Mouse (Mus musculus): Measurements from ENCODE around the gene Btbd10.

Gene Btbd10

DNA sequence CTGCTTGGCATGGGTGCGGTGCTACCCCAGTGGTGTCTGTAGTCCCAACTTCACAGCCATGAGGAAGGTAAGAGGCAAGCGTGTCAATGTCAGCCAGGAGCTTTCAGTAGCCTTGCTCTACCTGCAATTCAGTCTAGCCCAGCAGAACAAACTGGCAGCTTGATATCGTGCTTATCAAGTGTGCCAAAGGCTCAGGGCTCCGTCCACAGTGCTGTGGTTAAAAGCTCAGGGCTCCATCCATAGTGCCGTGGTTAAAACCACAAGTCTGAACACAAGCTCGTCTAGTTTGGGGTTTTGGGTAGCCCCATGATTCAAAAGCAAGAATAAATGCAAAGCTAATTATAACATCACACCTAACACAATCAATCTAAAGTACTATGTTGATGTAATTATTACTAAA lies 74.6 kb downstream of the Btbd10 start:
- DNase-seq (ENCODE audit: low spot score): no peak

DNA sequence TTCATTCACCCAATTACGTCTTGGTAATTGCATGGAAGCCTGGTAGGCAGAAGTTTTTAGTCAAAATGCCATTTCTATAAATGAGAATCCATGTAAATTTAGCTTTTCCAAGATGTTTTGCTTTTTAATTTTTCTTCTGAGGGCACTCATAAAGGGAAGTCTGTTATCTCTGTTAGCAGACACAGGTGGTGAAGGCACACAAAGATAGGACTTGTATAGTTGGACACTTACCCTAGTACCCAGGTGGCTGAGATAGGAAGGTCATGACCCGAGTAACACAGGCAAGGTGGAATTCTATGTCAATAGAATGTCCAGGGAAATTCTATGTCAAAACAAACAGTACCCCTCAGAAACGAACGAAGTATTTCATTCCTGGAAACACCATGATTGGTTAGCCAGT lies 77.0 kb downstream of the Btbd10 start:
- no peak for DNase-seq (ENCODE audit: low spot score)

DNA sequence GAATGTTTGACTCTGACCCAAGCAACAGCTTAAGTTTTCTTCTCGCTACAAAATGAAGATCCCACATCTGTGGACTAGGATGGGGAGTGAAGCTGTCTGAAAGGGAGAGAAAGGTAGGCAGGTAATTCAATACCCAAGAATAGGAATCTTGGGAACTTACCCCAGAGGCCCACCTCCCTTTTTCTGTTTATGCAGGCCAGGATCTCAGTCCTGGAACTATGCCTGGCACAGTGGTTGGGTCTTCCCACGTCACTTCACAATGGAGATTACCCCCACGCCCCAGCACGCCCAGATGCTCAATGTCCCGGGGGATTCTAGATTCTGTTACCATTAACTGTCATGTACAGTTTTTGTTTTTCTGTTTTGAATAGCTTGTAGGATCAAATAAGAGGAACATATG lies 77.5 kb downstream of the Btbd10 start:
- DNase-seq (ENCODE audit: low spot score): no peak

DNA sequence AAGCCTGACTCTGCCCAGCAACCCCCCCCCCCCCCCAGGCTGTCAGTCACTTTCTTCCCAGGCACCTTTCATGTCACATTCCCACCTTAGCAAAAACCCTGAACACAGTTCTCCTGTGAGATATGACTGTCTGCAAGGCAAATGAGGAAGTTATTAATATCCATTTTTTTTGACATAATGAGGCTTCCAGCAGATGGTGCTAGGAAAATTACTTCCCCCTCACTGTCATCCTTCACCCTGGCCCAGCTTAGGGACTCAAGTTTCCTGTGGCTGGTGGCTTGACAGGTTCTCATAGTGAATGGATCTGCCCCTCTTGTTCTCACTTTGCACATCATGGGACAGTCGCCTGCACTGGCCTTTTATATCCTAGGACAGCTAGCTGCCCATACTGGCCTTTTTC lies 80.0 kb downstream of the Btbd10 start:
- DNase-seq (ENCODE audit: low spot score): no peak

DNA sequence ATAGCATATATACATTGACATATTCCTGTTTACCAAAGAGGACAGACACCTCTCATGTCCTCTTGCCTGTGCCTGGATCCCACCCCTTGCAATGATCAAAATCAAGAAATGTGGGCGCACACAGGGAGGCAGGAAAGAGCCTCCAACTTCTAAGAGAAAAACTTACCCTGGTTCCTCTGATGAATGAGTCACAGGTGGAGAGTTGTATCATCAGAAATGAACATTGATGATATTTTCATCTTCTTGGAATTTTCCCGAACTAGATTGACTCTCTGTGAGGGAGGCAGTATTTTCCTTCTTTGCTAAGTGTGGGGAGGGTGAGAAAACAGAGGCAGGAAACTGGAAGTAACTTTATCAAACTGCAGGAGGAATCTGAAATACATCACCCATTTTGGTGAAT lies 83.8 kb downstream of the Btbd10 start:
- no peak for DNase-seq (ENCODE audit: low spot score)

DNA sequence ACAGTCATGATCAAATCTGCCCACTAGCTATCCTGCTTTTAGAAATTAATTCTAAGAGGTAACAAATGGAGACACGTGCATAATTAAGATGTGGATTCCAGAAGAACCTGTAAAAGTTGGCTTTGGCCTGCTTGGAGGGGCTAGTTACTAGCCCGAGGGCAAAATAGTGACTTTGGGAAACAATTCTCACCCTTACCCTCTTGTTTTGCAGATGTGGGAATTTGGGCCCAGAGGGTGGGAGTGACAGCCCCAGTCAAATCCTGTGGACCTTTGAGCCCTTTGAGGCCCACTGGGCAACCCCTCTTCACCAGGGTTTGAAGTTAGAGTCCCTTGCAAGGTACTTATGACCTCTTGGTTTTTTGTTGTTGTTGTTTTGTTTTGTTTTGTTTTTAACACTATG lies 89.9 kb downstream of the Btbd10 start:
- DNase-seq (ENCODE audit: low spot score): no peak

DNA sequence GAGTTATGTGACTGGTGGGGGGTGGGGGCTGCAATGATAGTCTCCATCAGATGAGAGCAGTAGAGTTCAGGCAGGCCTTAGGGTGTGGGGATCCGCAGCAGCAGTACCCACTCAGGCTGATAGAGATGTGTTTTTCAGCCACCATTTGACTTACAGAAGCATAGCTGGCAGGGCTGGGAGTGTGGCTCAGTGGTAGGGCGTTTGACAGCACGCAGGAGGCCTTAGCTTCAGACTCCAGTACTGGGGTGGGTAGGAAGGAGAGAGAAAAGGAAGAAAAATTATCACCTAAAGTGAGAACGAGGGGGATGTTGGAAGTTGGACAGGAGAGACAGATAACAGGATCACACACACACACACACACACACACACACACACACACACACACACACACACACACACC lies 90.7 kb downstream of the Btbd10 start:
- no peak for DNase-seq (ENCODE audit: low spot score)

DNA sequence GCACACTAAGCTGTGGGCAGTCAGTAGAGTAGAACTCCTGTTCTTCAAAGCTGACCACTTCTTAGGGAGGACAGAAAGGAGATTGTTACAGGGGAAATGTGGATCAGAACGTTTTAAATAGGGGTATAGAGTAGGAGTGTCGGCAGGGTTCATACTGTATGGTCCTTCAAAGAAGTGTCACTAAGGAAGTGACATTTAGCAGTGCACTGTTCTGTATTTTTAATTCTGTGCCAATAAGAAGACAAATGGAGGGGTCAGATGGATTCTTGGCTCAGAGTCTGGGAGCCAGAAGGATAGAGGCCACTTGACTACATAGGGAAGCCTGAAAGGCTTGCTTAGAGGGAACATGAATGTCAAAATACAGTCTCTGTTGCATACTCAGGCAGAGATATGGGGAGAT lies 91.9 kb downstream of the Btbd10 start:
- no peak for DNase-seq (ENCODE audit: low spot score)

DNA sequence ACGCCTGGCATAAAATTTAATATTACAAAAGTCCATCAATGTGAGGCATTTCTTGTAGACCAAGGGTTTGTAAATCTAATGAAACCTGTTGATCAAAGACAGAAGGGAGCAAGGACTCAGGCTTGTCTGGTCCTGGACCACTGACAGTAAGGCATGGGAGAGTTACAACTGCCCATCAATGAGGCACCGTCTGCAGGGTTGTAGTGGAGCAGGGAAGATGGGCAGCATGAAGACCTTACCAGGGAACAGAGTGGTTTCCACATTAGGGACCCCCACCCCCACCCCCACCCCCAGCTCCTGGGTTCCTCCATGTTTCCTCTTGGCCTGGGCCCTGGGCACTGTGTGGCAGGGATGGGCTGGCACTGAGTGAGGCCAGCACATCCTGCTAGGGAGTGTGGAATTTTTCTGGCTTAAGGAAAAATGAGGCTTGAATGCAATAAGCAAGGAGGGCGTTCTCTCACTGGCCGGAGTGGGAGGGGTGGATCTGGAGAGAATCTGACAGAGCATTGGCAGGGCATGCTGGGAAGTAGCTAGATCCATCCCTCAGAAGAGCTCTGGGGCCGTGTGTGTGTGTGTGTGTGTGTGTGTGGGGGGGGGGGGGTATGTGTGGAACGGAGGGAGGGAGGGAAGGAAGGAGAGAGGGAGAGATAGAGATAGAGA lies 96.7 kb downstream of the Btbd10 start:
- no peak for DNase-seq (ENCODE audit: low spot score)

DNA sequence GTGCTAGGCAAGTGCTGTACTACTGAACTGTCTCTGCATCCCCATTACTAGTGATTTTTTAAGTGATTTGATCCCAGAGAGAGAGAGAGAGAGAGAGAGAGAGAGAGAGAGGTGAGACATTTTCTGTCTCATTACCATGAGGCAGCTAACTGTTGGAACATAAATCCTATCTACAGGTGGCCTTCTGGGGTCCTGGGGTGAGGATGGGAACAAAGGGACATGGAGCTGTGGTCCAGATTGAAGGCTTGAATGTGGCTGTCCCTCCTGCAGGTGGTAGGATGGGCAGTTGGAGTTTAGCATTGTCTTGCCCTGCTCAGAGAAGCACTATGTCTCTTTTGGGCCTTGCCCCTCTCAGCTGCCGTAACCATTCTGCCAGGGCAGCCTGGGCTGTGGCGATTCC lies 98.2 kb downstream of the Btbd10 start:
- DNase-seq (ENCODE audit: low spot score): no peak

DNA sequence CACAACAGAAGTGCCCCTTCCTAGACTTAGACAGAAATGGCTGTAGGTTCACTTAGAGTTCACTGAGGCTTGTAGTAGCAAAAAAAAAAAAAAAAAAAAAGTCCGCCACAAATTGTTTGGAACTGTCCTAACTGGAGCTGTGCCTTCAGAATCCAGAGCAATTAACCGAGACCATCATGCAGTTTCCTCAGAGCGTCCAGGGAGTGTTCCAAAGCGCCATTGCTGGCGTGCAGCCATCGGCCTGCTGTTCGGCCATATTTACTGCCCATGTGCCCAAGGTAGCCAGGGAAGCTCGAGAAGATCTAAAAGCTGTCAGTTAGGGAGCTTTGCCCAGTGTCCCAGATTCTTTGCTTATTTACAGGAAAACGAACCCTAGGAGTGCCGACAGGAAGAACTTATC lies 98.6 kb downstream of the Btbd10 start:
- peak; percentile 29 for DNase-seq (ENCODE audit: low spot score)

DNA sequence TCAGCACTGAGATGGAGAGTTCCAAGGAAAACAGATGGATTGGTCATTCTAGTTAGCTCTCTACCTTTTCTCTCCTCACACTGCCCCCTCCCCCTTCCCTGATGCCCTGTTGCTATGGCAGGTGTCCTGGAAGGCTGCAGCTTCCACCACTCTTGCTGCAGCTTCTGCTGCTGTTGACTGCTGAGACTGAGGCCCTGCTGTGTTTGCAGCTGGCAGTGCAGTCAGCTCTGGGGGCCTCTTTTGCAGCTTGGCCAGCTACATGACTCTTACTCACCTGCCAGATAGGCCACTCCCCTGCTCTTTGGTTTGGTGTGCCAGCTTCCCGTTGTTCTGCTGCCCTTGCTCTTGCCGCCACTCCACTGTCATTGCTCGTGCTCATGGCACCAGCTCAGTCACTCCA lies 99.3 kb downstream of the Btbd10 start:
- peak; percentile 37 for DNase-seq (ENCODE audit: low spot score)

DNA sequence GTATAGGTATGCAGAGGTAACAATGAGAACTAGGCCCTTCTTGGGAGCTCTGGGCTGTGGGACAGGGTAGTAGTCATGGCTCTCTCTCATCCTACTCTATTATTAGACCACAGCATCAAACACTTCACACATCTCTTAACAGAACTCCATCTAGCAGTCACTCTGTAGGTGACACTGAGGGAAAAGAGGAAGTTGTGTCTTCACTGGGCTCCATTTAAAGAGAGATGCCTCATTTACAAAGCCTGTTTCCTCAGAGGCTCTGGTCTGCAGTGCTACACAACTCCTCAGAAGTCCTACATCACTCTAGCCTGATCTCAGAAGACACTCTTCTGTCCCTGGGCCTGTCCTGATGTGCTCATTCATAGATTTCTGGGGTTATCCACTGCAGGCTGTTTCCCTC lies 100.1 kb downstream of the Btbd10 start:
- no peak for DNase-seq (ENCODE audit: low spot score)

DNA sequence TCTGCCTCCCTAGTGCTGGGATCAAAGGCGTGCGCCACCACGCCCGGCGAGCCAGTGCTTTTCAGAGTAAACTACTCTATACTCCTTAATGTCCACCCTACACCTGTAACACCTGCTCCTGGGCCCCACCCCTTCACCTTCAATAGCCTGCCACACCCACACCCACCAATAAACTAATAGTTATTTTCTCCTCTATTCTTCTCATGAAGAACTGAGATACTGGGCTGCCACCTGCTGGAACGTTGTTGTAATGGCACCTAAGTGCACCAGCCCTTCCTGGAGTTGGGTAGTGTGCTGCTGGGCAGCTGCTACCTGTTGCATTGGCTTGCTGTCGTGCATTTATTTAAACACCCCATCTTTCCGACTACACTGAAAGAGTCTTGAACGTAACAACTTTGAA lies 100.9 kb downstream of the Btbd10 start:
- DNase-seq (ENCODE audit: low spot score): peak; percentile 78
